Mouse (Mus musculus): ENCODE results near the gene Hoxb4. TPM values are rescaled to one million over a fixed set of nuclear protein-coding genes. Genes with fewer than 3 reads are reported as not detected.

Gene Hoxb4
- total and polyA plus RNA-seq, 3 experiments, result 2.7 to 5.5 (median 3.3) TPM

GRCm38 (mm10) chr11:96308763-96309162 lies 9.3 kb upstream of the Hoxb4 start:
- Histone ChIP-seq H3K27ac (ENCODE audit: insufficient read depth, low read depth) (no peak overlapping the region), H3K36me3 (replicated peaks in 1 of 2; ENCODE audit: control insufficient read depth in 1 of 2, insufficient read depth in 1 of 2, low read length in 1 of 2) (no peaks in the 10 kb centered on the region), H3K4me3 (replicated peaks in 1 of 3; ENCODE audit: low read depth in 2 of 3, low read length in 2 of 3, poor library complexity in 1 of 3) (no peak overlapping the region), H3K79me2 (replicated peaks; ENCODE audit: control insufficient read depth, extremely low read depth, insufficient read depth, poor library complexity, severe bottlenecking) (no peaks in the 10 kb centered on the region), H3K9me3 (replicated peaks; ENCODE audit: low read length) (peaks cover 2% of the 10 kb centered on the region), H3K4me2 (ENCODE audit: insufficient read depth, low read depth, poor library complexity, severe bottlenecking) (no peak overlapping the region), H3K4me1 (ENCODE audit: control insufficient read depth in 1 of 2, insufficient read depth in 2 of 2) (peaks cover 0 to 21% of the 10 kb centered on the region in 2 experiments; a peak in 2 of 4 replicates), H3K27me3 (replicated peaks) (peaks cover 70% of the 10 kb centered on the region), H3K9ac (ENCODE audit: insufficient read depth, low read depth) (no peak overlapping the region)
- in situ Hi-C loops (cut with MboI; ENCODE audit: low pct_ligation_motif_present, low pct_unique_long_range_greater_than_20kb, low sequenced_read_pairs), result loop anchor here (25.0 kb wide), 1 partner anchor 229 kb away; no protein-coding TSS in a partner anchor
- DNase-seq (ENCODE audit: extremely low read depth), result no peak
- TF ChIP-seq ETS1 (conservative IDR thresholded peaks at IDR 0.05; ENCODE audit: low read depth, low read length) (no peak), ZMIZ1 (IDR thresholded peaks at IDR 0.05; ENCODE audit: low read depth, low read length) (no peak), TCF12 (IDR thresholded peaks at IDR 0.05; ENCODE audit: low read depth, low read length) (no peak), EP300 (IDR thresholded peaks at IDR 0.05; ENCODE audit: low read length) (no peak), MEF2A (IDR thresholded peaks at IDR 0.05; ENCODE audit: borderline replicate concordance, low read depth, low read length) (no peak), USF1 (IDR thresholded peaks at IDR 0.05; ENCODE audit: low read depth, low read length) (no peak), KAT2A (IDR thresholded peaks at IDR 0.05; ENCODE audit: insufficient replicate concordance, low read length) (no peak), CHD1 (IDR thresholded peaks at IDR 0.05; ENCODE audit: low read depth, low read length) (no peak), E2F4 (IDR thresholded peaks at IDR 0.05; ENCODE audit: insufficient replicate concordance, low read depth, low read length) (no peak), UBTF (IDR thresholded peaks at IDR 0.05; ENCODE audit: low read depth, low read length) (no peak), JUND (conservative IDR thresholded peaks at IDR 0.05; ENCODE audit: low read depth, low read length) (no peak), RAD21 (IDR thresholded peaks at IDR 0.05; ENCODE audit: low read depth, low read length) (no peak)
- dilution Hi-C loops (cut with MboI; ENCODE audit: extremely low pct_ligation_motif_present, extremely low pct_unique_long_range_greater_than_20kb, low sequenced_read_pairs), result no loop called here

GRCm38 (mm10) chr11:96309288-96309687 lies 8.8 kb upstream of the Hoxb4 start:
- Histone ChIP-seq H3K9ac (ENCODE audit: insufficient read depth, low read depth) (no peak overlapping the region), H3K4me2 (ENCODE audit: insufficient read depth, low read depth, poor library complexity, severe bottlenecking) (no peak overlapping the region), H3K4me3 (replicated peaks in 1 of 3; ENCODE audit: low read depth in 2 of 3, low read length in 2 of 3, poor library complexity in 1 of 3) (no peak overlapping the region), H3K27me3 (replicated peaks) (peaks cover 72% of the 10 kb centered on the region), H3K27ac (ENCODE audit: insufficient read depth, low read depth) (no peak overlapping the region), H3K36me3 (replicated peaks in 1 of 2; ENCODE audit: control insufficient read depth in 1 of 2, insufficient read depth in 1 of 2, low read length in 1 of 2) (no peaks in the 10 kb centered on the region), H3K4me1 (ENCODE audit: control insufficient read depth in 1 of 2, insufficient read depth in 2 of 2) (peaks cover 0 to 21% of the 10 kb centered on the region in 2 experiments; a peak in 2 of 4 replicates), H3K9me3 (replicated peaks; ENCODE audit: low read length) (no peaks in the 10 kb centered on the region), H3K79me2 (replicated peaks; ENCODE audit: control insufficient read depth, extremely low read depth, insufficient read depth, poor library complexity, severe bottlenecking) (no peaks in the 10 kb centered on the region)
- DNase-seq (ENCODE audit: extremely low read depth), result no peak
- dilution Hi-C loops (cut with MboI; ENCODE audit: extremely low pct_ligation_motif_present, extremely low pct_unique_long_range_greater_than_20kb, low sequenced_read_pairs) (no loop called here), in situ Hi-C loops (cut with MboI; ENCODE audit: low pct_ligation_motif_present, low pct_unique_long_range_greater_than_20kb, low sequenced_read_pairs) (loop anchor here (25.0 kb wide), 1 partner anchor 228 kb away; no protein-coding TSS in a partner anchor)
- TF ChIP-seq USF1 (IDR thresholded peaks at IDR 0.05; ENCODE audit: low read depth, low read length) (no peak), RAD21 (IDR thresholded peaks at IDR 0.05; ENCODE audit: low read depth, low read length) (no peak), JUND (conservative IDR thresholded peaks at IDR 0.05; ENCODE audit: low read depth, low read length) (no peak), PAX5 (IDR thresholded peaks at IDR 0.05; ENCODE audit: low read length) (no peak), JUN (IDR thresholded peaks at IDR 0.05; ENCODE audit: insufficient read depth, low read depth, low read length) (no peak), HCFC1 (IDR thresholded peaks at IDR 0.05; ENCODE audit: low read depth, low read length) (no peak), MEF2A (IDR thresholded peaks at IDR 0.05; ENCODE audit: borderline replicate concordance, low read depth, low read length) (no peak), USF2 (conservative IDR thresholded peaks at IDR 0.05; ENCODE audit: low read depth, low read length) (no peak), MAZ (IDR thresholded peaks at IDR 0.05; ENCODE audit: low read depth, low read length) (no peak), ZC3H11A (IDR thresholded peaks at IDR 0.05; ENCODE audit: low read depth, low read length) (no peak), EP300 (IDR thresholded peaks at IDR 0.05; ENCODE audit: low read length) (no peak), CTCF (conservative IDR thresholded peaks at IDR 0.05 in 1 of 2, IDR thresholded peaks at IDR 0.05 in 1 of 2; ENCODE audit: low read depth in 2 of 2, low read length in 2 of 2) (no peak), NELFE (IDR thresholded peaks at IDR 0.05; ENCODE audit: low read depth, low read length) (no peak), ZKSCAN1 (IDR thresholded peaks at IDR 0.05; ENCODE audit: borderline replicate concordance, low read depth, low read length) (no peak), UBTF (IDR thresholded peaks at IDR 0.05; ENCODE audit: low read depth, low read length) (no peak), POLR2A (IDR thresholded peaks at IDR 0.05; ENCODE audit: low read depth, low read length) (no peak), ETS1 (conservative IDR thresholded peaks at IDR 0.05; ENCODE audit: low read depth, low read length) (no peak), TCF12 (IDR thresholded peaks at IDR 0.05; ENCODE audit: low read depth, low read length) (no peak)
